Mouse (Mus musculus): ENCODE results near the gene Stum. TPM values are rescaled to one million over a fixed set of nuclear protein-coding genes. Genes with fewer than 3 reads are reported as not detected.

Stum gene
- total RNA-seq, 2 experiments from 2014 or later: 1.1 to 1.2 TPM

DNA sequence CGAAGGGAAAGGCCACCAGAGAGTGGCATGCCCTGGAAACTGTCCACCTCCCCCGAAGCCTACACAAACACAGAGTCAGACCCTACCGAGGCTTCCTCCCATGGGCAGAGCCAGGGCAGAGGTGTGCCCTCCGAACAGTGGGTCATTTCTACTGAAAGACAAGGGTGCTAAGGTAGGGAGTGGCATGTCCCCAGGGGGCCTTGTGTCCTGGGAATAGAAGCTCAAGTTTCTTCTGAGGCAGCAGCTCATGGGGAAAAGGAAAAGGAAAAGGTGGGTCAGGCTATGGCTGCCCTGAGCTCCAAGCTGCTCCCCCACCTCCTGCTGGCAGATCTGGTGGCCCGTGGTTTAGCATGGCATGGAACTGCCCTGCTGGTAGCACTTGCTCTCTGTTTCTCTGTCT, 73.5 kb downstream of the Stum start:
- intact Hi-C loops (cut with DNase I): loop anchor here (5.0 kb wide), 1 partner anchor 77 kb away; the partner anchor contains the start of gene Itpkb
- DNase-seq (ENCODE audit: low spot score): no peak

DNA sequence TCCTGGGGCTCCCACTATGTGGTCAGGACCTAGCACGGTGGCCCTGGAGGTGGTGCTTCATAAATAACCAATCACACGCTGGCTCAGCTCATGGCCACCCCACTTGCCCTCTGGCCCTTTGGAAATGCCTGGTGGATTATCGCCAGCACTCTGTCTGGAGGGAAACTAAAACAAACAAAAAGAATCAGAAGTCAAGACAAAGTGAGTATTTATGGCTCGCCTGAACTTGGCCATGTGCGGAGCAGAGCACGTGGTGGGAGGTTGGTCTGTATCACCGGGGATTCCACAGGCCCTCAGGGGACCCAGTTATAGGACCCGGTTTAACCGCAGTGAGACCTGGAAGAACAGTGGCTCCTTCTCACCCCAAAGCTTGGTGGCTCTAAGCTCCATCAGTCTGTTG, 74.5 kb downstream of the Stum start:
- no peak for DNase-seq (ENCODE audit: low spot score)
- intact Hi-C loops (cut with DNase I): loop anchor here (5.0 kb wide), 1 partner anchor 77 kb away; the partner anchor contains the start of gene Itpkb

DNA sequence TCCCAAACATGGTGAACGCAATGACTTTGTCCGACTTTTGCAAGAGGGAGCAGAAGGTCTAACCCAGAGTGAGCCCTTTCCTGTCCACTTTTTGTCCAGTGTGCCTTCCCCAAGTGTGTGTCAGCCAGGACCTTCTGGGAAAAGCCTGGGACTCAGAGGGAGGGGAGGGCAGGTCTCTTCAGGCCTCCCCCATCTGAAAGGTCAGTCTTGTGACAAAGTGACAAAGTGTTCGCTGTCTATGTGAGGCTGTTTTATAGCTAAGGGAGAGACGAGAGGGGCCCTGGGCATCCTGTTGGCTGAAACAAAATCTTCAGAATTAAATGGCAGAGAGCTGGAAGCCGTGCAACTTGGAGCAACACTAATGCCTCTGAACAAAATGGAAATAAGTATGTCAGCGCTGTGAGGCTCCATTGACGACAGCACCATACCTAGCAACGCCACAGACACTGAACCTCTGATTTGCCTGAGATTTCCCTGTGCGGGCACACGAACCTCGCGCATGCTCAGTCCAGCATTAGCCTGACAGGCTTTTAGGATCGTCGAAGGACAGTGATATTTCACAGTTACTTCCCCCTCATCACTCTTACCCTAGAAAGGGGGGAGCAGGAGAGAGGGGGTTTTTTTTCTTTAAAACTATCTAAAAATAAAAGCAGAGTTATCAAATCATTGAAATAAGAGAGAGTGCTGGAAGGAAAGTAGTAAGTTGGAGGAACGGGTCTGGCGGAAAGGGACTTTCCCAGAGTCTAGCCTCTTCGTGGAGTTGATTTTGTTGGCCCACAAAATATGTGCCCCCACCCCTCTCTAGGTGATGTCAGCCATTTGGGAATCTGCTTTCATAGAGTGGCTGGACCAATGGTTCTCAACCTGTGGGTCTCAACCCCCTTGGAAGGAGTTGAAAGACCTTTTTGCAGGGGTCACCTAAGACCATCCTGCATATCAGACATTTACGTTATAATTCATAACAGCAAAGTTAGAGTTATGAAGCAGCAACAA, 75.3 kb downstream of the Stum start:
- intact Hi-C loops (cut with DNase I): loop anchor here (1.0 to 5.0 kb wide), 2 partner anchors 76 to 140 kb away; partner anchors contain the start of gene Itpkb

DNA sequence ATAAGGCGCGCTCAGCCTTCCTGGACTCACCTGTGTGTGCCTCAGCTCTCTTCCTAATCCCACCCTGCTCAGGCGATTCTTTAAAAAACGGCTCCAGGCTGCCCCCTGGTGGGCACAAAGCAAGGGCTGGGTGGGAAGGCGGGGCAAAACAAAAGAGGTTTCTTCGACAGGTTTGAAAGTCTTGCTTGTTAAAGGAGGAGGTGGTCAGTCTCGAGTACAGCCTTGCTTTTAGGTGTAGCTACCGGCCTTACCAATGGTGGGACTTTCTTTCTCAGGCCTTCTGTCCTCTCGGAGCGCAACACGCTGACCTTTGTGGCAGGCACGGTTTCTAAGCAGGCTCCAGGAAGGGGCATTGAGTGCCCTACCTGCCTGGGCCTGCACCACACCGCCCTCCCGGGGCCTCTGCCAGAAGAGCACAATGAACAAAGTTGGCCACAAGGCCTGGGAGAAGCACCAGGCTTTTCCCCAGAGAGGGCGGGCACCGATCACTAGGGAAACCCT, 76.1 kb downstream of the Stum start:
- no peak for DNase-seq (ENCODE audit: low spot score)
- intact Hi-C loops (cut with DNase I): loop anchor here (1.0 to 5.0 kb wide), 2 partner anchors 75 to 139 kb away; partner anchors contain the start of gene Itpkb

More for the DNA sequence above, 75.3 kb downstream of the Stum start:
- DNase-seq (ENCODE audit: low spot score): no peak

DNA sequence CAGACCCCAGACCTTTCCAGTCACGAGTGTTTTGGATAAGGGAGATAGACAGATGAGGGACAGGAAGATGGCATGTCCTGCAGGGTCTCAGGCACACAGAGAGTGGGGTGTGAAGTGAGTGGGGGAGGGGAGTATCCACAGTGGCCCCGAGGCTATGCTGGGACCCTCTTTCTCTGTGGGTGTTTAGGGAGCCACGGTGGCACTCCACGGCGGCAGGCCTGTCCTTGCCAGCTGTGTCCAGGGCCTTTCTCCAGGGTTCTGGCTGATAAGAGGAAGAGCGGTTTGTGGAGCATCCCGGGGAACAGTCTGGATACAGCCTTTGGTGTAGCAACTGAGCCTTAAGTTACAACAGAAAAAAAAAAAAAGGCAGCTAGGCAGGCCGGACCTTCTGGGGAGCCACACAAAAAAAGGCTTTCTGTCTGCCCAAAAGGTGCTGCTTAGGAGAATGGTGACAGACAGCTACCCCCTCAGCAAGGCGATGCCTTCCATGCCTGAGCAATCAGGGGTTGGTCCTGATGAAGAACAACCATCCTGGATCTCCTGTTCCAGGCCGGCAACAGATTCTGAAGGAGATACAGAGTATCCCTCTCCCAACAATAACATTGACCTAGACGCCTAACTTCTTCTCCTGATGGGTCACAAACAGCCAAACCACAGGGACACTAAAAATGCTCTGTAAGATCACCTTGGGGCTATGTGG, 76.8 kb downstream of the Stum start:
- intact Hi-C loops (cut with DNase I): loop anchor here (1.0 to 5.0 kb wide), 2 partner anchors 74 to 138 kb away; partner anchors contain the start of gene Itpkb
- DNase-seq (ENCODE audit: low spot score): no peak

DNA sequence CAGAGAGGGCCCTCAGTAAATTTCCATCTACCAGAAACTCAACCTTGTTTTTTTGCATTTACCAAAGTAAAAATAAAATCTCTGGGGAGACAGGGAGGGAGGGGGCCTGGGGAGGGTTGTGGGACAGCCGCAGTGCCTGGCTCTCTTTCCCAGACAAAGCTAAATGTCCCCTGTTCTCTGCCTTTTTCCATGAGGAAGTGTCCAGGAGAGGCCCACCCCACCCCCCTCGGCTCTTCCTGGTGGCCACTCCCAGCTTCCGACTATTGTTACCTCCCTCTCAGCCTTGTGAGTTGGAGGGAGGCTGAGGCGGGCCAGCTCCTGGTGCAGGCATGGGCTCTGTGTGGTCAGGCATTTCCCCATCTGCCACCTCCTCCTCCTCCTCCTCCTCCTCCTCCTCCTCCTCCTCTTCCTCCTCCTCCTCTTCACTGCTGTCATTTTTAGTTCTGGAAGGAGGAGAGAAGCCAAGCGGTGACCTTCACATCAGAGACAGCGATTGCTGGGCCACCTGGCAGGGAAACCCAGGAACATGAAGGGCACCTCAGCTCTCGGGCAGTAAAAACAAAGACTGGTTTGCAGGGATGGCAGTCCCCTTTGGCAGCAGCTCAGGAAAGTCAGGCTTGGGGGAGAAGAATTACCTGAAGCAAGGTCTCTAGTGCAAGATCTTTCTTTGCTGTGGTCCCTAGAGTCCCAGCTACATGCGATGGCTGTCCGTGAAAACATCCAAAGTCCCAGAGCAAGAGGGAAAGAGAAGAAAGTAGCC, 77.5 kb downstream of the Stum start:
- peak; percentile 69 for DNase-seq (ENCODE audit: low spot score)
- intact Hi-C loops (cut with DNase I): loop anchor here (5.0 kb wide), 1 partner anchor 73 kb away; the partner anchor contains the start of gene Itpkb

DNA sequence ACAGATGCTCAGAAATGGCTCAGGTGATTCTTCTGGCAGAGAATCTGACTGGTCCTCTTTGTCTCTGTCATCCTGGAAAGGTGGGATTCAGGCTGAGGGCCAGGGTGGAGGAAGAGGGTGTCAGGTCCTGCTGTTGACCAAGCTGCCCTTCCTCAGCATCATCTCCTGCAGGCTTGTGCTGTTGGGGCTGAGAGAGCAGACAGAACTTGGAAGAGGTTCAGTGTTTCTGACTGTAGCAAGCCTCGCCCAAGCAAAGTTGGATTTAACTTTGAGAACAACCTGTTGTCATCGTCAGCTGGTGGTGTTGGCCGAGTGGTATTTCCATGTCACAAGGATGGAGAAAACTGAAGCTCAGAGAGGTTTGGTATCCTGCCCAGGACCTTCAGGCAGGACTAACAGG, 78.6 kb downstream of the Stum start:
- no peak for DNase-seq (ENCODE audit: low spot score)
- intact Hi-C loops (cut with DNase I): loop anchor here (5.0 kb wide), 1 partner anchor 72 kb away; the partner anchor contains the start of gene Itpkb

DNA sequence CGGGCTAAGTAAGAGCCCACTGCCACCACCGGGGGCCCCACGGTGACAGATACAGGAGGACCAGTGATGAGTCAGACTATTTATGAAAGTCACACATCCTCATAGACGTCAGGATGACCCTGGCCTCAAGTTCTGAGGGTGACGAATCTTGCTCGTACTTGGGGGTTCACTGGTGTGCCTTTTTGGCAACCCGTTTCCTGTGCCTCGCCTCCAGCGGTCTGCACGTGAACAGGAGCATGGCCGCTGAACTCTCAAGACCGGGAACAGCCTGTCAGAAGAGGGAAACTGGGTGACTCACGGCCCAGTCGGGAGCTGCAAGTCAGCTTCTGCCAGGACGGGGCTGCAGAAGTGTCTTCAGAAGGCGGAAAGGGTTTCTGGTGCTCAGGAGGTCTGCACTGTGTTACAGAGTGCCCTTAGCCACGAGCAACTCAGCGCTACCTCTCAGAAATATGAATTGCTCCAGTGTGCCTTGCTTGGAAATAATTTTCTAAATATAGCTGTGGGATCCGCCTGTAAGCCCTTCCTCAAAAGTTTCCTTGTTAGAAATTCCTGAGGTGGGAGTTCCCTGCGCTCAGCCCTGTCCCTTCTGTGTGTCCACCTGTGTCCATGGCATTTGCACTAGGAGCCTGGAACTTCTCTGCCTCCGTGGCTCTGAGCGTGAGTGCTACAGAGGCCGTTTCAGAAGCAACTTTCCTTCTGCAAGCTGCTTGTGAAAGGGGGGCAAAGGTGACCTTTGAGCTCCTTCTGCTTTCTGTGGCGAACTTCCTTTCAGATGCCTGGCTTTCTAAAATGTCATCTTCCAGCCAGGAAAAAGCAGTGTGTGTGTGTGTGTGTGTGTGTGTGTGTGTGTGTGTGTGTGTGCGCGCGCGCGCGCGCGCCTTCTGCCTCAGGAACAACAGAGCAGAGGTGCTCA, 79.4 kb downstream of the Stum start:
- peak; percentile 68 for DNase-seq (ENCODE audit: low spot score)
- intact Hi-C loops (cut with DNase I): no loop called here

DNA sequence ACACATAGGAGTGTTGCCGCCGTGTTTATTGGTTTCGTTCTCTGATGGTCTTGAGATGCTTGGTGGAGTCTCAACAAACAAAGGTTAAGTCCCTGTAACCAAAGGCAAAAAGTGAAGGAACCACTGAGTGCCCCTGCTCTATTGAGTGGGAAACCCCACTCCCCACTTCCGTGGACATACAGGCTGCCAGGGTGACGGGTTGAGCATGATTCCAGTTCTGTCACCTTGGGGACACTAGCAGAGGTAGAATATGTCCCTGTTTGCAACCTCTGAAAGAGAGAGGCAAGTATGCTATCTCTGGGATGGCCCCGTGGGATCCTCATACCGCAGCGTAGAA, 80.0 kb downstream of the Stum start:
- no peak for DNase-seq (ENCODE audit: low spot score)
- intact Hi-C loops (cut with DNase I): no loop called here

DNA sequence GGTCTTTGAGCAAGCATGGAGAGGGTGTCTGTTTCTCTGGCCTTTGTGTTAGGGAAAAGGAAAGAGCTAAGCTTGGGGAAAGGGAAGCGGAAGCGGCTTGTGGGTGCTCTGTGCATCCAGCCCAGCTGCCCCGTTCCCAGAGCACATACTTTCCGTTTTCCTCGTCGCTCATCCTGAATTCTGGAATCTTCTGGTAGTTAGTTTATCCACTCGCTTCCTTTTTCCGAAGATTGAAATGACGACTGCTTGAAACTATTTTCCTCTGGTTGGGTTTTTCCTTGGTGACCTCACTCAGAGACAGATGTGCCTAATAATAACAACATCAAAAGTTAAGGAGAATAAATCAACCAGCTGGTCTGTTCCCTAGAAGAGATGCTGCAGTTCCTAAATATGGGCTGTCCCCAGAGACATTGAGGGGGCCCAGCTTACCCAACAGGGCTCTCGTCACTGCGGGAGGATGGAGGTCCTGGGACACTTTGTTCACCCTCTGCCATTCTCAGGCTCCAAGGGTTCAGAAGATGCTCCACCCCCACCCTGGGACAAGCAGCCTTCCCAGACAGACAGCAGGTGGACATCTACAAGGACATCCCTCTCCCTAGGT, 80.7 kb downstream of the Stum start:
- intact Hi-C loops (cut with DNase I): no loop called here
- DNase-seq (ENCODE audit: low spot score): no peak

DNA sequence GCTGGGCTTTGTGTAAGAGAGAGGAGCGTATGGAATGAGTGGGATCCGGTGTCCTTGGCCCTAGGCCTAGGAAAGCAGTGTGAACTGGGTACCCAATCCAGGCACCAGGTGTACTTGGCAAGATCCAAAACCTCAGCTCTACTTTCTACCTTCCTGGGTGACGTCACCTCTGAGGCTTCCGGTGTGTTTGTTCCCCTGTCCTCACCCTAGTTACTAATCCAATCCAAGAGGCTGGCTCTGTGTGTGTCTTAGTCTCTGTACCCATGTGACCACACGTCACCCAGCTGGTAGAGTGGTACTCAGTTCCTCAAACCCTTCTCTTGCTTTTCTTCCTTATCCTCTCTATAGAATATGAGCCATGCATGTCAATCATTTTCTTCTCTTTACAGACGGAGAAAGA, 81.6 kb downstream of the Stum start:
- no peak for DNase-seq (ENCODE audit: low spot score)
- intact Hi-C loops (cut with DNase I): no loop called here

DNA sequence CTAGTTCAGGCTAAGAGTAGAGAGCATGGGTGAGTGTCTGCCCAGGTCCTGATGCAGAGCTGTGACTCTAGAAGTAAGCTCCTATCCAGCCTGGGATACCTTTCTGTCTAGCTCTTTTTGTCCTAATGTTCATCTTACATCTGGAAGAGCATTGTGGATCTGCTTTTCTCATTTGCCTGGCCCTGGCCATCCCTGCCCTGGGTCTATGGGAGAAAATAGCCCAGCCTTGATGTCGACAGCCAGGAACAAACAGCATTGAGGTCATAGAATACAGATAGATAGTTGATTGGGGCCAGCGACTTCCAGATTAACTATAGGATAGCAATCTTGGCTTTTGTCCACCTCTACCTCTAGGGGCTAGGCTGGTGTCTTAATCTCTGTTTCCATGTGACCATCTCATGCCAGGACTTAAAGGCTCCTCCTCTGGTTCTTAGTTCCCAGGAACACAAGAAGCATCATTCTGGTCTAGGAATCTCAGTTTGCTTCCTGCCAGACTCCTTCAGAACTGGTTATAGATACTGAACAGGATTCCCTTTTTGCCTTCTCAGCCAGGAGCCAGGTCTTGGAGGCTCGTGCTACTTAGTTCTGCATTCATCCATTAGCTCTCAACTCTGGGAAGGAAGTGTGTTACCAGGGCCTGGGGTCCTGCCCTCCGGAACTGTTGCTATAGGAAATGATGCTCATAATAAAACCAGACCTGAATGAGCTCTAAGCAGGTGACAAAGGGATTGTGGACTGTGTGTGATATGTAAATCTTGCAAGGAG, 82.4 kb downstream of the Stum start:
- DNase-seq (ENCODE audit: low spot score): no peak
- intact Hi-C loops (cut with DNase I): no loop called here

DNA sequence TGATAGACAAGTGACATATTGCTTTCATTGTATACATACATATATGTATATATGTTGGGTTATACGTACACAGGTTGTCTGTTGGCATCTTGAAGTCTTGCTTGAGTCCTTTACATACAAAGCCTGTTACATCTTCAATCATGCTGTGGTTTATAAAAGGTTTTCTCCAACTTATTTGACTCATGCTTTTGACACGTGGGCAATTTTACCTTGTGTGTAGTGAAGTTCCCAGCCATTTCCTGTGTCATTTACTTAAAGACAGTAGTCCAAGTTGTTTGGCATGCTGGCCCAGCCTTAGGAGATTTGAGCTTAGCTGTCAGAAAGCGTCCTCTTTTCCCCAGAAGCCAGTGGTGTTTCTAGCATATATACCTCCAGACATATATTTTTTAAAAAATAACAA, 84.9 kb downstream of the Stum start:
- DNase-seq (ENCODE audit: low spot score): no peak
- intact Hi-C loops (cut with DNase I): no loop called here

DNA sequence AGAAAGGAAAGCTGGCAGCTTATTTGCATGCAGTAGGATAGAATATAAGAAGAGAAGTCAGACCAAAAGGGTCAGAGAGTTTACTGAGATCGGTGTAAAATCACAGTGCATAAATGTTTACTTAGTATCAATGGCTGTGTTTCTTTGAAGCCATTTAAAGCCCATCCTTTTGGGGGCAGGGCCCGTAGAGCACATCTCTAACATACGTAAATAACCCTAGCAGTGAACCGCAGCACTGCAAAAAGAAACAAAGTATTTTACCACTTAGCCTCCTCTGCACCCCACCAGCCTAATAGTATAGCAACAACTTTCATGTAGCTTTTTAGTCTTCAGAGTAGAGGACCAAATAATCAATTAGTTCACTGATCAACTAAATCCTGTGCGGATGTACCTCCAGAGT, 85.6 kb downstream of the Stum start:
- no peak for DNase-seq (ENCODE audit: low spot score)
- intact Hi-C loops (cut with DNase I): no loop called here

DNA sequence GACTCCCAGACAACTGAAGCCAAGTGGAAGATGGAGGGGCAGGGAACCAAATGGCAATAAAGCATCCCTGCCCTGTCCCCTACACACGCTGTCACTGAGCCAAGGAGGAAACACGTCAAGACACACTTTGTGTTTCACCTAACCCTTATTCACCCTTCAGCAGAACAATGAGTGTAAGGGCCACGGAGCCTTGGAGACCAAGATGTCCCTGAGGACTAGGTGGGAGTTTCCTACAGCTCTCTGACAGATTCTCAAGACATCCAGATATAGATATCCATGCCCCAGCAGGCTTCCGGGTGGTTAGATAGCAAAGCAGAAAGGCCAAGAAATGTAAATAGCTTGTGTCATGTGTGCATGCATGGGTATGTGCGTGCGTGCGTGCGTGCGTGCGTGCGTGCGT, 89.4 kb downstream of the Stum start:
- intact Hi-C loops (cut with DNase I): no loop called here
- DNase-seq (ENCODE audit: low spot score): peak; percentile 57

DNA sequence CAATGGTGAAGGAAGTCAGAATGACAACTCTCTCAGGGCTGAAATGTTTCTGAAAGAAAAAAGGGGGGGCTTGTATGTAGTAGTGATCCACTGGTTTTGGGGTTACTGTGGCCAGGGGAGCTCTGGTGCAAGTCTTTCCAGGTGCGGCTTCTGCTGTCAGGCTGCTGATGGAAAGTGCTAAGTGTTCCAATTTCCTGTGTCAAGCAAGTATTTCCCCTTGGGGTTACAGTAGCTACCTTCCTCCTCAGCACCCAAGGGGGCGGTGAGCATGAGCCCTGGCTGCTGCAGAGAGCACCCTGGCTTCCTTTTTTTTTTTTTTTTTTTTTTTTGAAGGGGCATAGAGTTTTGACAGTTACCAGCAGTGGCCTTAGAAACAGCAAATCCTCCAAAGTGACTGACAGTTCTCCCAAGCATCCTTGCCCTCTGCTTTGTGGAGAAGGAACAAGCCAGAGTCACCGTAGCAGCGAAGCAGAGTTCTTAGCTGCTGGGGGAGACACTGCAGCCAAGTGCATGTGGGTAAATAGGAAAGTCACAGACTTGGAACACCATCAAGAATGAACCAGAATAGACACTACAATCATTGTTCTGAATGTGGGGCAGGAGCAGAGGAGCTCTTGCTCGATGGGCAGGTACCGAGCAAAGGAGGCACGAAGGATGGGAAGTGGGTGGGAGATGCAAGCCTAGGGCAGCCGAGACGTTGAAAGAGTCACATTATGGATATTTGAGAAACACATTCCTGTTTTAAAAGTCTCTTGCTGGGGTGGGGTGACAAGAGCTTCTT, 90.1 kb downstream of the Stum start:
- intact Hi-C loops (cut with DNase I): no loop called here
- DNase-seq (ENCODE audit: low spot score): no peak

Measured in heart, postnatal 25 days (tissue).